Mouse (Mus musculus): ENCODE measurements at regions not wholly inside any gene's neighbourhood (a gene's known extent, or its start where the extent isn't known, plus 50 kb on each side); places are given as distances from the start of the nearest gene placed in this dataset.

DNA sequence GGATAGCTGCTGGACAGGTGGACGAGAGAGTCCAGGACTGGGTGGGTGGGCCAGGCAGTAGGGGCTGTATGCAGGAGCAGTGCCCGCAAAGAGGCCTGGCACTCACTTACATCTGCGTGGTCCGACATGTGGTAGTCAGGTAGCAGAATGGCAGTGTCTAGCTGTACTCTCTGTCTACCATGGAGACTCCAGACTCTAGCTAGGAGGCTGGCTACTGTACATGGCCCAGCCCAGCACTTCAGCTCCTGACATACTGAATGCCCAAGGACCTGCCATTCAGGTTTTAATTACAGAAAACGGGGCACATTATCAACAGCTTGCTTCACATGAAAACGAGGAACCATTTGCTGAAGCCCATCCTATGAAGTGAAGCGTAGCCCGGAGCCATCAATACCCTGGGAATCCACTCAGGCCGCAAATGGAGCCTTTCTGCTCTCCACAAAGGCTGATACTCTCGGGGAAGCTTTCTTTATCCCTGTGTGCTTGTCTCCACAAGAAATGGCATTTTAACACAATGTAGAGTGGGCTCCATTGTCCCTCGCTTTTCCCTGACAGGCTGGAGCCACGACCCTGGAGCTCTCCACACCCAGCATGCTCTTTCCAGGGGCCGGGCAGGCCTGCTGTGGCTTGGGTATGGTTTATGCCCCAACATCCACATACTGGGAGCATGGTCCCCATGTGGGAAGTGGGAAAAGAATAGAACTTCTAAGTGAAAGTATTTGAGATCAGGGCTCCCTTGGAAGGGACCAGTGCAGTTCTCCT, 110.6 kb upstream of the A530016L24Rik start:
- DNase-seq (ENCODE audit: low spot score): no peak

- DNase-seq (ENCODE audit: low spot score): no peak
These were observed 101.4 kb upstream of the A530016L24Rik start for GRCm38 (mm10) chr12:112387836-112388235.

GRCm38 (mm10) chr12:112395909-112396308, 93.3 kb upstream of the A530016L24Rik start:
- DNase-seq (ENCODE audit: low spot score): no peak

DNA sequence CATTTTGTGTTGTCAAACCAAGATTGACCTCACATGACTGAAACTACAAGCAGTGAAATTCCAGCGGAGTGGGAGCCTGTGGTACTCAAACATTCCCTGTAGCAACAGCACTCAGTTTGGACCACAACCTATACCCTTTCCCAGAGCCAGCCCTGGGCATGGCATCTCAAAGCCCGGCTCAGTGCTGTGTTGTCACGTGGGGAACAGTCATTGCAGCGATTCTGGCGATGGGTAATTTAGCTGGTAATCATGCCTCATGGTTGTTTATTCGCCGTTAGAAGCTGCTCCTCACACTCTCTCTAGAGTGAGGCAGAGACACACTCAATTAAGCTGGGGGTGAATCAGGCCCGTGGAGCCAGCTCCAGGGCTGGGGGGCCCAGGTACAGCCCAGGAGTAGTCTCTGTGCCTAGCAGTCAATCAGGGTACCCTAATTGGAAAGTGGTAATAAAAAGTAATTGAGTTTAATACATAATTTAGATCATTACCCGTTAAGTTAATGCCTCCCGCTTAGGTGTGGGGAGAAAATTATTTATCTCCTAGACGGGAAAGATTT, 85.5 kb upstream of the A530016L24Rik start:
- no peak for DNase-seq (ENCODE audit: low spot score)

- no peak for DNase-seq (ENCODE audit: low spot score)
These were observed 84.9 kb upstream of the A530016L24Rik start for GRCm38 (mm10) chr12:112404338-112404737.

GRCm38 (mm10) chr12:112405781-112406213, 83.5 kb upstream of the A530016L24Rik start:
- no peak for DNase-seq (ENCODE audit: low spot score)

- no peak for DNase-seq (ENCODE audit: low spot score)
These were observed 77.5 kb upstream of the A530016L24Rik start for GRCm38 (mm10) chr12:112411612-112412350.

DNA sequence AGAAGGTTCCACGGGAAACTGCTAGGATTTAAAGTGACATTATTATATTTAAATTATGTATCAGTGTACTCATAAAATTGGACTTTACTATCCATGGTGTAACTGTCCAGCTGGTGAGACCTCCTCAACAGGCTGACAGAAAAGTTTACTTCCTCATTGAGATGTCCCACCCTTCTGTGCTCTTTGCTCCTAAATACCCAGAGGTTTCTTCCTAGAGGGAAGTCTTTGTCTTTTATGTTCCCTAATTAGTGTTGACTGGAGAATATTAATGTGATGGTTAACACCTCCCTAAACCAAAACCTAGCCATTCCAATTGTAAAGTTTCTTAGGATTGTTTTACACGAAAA, 76.9 kb upstream of the A530016L24Rik start:
- no peak for DNase-seq (ENCODE audit: low spot score)

GRCm38 (mm10) chr12:112415926-112416473, 73.2 kb upstream of the A530016L24Rik start:
- DNase-seq (ENCODE audit: low spot score): no peak

DNA sequence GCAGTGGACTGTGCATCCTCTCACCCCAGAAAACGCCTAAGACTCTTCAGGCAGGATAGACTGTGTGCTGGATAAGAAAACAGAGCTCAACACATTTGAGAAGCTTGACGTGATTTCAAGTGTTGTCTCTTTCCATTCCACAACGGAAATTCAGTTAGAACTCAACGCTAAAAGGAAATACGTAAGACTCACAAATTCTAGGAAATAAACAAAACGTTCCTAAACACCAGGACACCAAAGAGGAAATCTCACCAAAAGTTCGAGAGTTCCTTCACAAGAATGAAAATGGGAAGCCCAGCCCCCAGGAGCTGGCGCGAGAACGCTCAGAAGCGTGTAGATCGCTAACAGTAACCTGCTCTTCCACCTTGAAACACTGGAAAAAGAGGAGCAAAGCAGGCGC, 72.7 kb upstream of the A530016L24Rik start:
- DNase-seq (ENCODE audit: low spot score): no peak

- no peak for DNase-seq (ENCODE audit: low spot score)
These were observed 70.6 kb upstream of the A530016L24Rik start for GRCm38 (mm10) chr12:112418636-112419035.

GRCm38 (mm10) chr12:112422177-112422576, 67.1 kb upstream of the A530016L24Rik start:
- no peak for DNase-seq (ENCODE audit: low spot score)

DNA sequence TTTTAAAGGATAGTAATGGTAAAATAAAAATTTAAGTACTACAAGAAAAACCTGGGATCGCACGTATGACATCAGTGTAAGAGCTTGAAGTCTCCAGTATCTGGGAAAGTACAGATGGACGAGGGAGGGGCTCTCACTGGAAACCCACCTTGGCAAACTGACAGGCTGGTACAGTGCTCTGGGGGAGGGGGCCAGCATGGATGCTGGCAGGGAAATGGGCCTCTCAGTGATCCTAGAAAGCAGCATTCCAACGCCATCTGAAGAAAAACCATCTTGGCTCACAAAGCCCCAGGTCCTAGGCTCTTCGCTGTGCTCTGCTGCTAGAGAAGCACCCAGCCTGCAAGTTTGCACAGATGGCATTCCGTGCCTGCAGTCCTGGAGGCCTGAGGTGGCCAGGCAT, 65.1 kb upstream of the A530016L24Rik start:
- no peak for DNase-seq (ENCODE audit: low spot score)

DNA sequence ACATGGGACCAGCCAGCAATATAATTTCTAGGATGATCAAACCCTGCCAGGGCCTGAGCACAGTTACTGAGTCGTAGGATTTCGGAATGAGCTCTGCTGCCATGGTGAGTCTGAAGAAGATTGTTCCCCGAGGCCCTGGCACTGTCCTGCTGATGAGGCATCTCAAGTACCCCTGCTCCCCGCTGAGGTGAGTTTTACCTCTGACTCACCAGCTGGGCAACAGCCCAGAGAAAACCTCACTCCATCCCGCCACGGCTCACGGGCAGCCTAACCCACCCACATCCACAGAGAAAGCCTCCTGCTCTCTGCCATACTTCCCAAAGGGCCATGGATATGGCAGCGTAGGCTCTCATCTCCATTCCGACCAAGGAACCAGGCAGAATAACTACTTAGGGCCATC, 62.6 kb upstream of the A530016L24Rik start:
- no peak for DNase-seq (ENCODE audit: low spot score)

DNA sequence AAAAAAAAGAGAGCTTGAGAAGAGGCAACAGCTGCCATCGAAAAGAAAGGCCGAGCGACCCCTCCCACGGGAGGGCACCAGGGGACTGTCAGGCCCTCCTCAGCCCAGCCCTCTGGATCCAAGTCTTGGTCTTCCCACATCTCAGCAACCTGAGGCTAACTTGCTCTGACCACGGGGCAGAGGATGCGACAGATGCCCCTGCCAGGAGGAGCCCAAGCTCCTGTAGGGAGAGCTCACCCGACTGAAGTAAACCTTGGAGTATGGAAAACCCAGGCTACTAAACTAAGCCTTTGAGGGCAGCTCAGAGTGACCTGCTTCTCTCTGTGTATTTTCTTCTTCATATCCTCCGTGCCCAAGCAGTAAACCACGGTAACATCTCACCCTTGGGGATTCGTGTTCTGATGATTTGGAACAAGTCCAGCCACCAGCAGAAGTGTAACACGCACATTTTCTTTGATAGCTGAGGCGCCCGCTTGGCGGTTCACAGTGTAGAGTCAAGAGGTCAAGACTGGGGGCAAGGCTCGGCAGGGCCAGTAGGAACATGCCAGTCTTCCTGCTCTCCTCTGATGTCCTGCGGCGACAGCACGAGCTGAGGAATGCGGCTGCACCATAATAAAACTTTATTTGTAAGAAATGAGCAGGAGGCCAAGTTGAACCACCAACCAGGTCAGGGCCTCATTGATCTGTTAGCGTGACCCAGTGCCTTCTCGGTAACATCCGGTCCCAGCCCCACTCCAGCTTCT, 59.0 kb upstream of the A530016L24Rik start:
- DNase-seq (ENCODE audit: low spot score): no peak

GRCm38 (mm10) chr12:112433315-112433714, 55.9 kb upstream of the A530016L24Rik start:
- no peak for DNase-seq (ENCODE audit: low spot score)

- DNase-seq (ENCODE audit: low spot score): no peak
These were observed 54.5 kb upstream of the A530016L24Rik start for GRCm38 (mm10) chr12:112434673-112435294.

DNA sequence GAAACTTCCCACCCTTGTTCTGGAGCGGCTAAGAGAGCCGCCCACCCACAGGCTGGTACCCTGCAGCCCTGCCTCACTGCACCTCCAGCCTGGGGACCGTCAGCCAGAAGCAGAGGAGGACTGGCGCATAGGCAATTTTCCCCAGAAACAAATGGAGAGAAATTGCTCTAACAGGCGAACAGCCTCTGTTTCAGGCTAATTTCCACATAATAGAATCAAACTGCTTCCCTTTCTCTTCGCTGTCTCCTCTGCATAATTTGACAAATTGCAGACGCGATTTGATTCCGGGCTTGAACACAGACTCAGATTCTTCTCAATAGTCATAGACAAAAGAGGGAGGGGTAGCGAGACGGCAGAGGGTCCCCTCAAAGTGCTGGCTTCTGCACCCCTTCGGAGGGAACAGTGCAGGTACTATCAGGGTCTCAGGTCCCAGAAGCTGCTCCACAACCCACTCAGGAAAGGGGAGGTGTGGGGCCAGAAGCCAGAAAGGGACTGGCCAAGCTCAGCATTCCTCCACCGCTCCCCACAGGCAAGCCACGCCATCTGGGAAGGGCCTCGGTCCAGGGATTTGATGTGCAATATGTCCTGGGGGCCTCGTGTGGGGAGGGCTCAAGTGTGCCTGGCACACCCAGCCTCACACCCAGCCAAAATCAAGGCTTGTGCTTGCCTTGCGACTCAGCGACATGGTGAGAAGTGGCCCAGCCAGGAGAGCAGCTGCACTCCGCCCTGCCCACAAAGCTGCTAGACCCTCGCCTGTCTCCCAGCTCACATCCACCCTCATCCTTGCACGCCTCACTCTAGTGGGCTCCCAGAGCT, 53.7 kb upstream of the A530016L24Rik start:
- DNase-seq (ENCODE audit: low spot score): no peak

- DNase-seq (ENCODE audit: low spot score): no peak
These were observed 52.2 kb upstream of the A530016L24Rik start for GRCm38 (mm10) chr12:112437046-112437445.

- no peak for DNase-seq (ENCODE audit: low spot score)
These were observed 51.0 kb upstream of the A530016L24Rik start for GRCm38 (mm10) chr12:112438206-112438605.

All from c-Kit-positive CD71-positive TER-119-positive erythroid progenitor cells, embryonic 14.5 days (primary cell).